Mouse (Mus musculus) heart, embryonic 15.5 days (tissue): ENCODE results near the gene D16Ertd472e. TPM values are rescaled to one million over a fixed set of nuclear protein-coding genes. Genes with fewer than 3 reads are reported as not detected.

Experiments used
- ATAC-seq: fragments of 200-750 bp; cut with Nextera tagmentation; replicated peaks from 2 replicates; pipeline ENCODE4 v1.8.0; 2017; ENCODE audit warnings: low read depth, moderate TSS enrichment; ENCODE audit not compliant: insufficient number of reproducible peaks, insufficient read depth, low FRiP score
- H3K27ac ChIP-seq: fragments of 300-500 bp; sonication (generic); 2 replicates; pipeline ENCODE4 v1.5.1; 2015; ENCODE audit warnings: mild to moderate bottlenecking, inconsistent platforms
- H3K27me3 ChIP-seq: fragments of 300-500 bp; sonication (generic); 2 replicates; pipeline ENCODE4 v1.6.1; 2015; ENCODE audit warnings: inconsistent platforms
- H3K36me3 ChIP-seq: fragments of 300-500 bp; sonication (generic); 2 replicates; pipeline ENCODE4 v1.6.1; 2015; ENCODE audit warnings: mild to moderate bottlenecking, inconsistent platforms
- H3K4me1 ChIP-seq: fragments of 300-500 bp; sonication (generic); replicated peaks from 2 replicates; pipeline ENCODE4 v1.6.1; 2015; ENCODE audit warnings: inconsistent platforms
- H3K4me2 ChIP-seq: fragments of 300-500 bp; sonication (generic); 2 replicates; pipeline ENCODE4 v1.6.1; 2015; ENCODE audit warnings: inconsistent platforms, mild to moderate bottlenecking, moderate library complexity
- H3K4me3 ChIP-seq: fragments of 300-500 bp; sonication (generic); 2 replicates; pipeline ENCODE4 v1.5.1; 2015; ENCODE audit warnings: mild to moderate bottlenecking, inconsistent platforms
- H3K9ac ChIP-seq: fragments of 300-500 bp; sonication (generic); 2 replicates; pipeline ENCODE4 v1.6.1; 2015; ENCODE audit warnings: mild to moderate bottlenecking, inconsistent platforms
- H3K9me3 ChIP-seq: fragments of 300-500 bp; sonication (generic); replicated peaks from 2 replicates; pipeline ENCODE4 v1.6.1; 2016; ENCODE audit warnings: inconsistent platforms
- WGBS: fragments of 180-500 bp; shearing (Covaris S2); methylation state at CpG from one replicate; pipeline ENCODE4 v1.1.7; 2015; ENCODE audit warnings: mixed read lengths; 5-methylcytosine and 5-hydroxymethylcytosine counted together
- polyA plus RNA-seq: library from polyadenylated mRNA; unstranded; fragments of >200 nt; fragmentation: Nextera tagmentation; extraction: Ambion mirVana; gene quantifications from 2 replicates; pipeline ENCODE4 v1.2.1, GENCODE M21; 2015

Gene D16Ertd472e
- polyA plus RNA-seq = 7.1 and 9.5 TPM in 2 replicates

GRCm38 (mm10) chr16:78576478-78577084, at the start of gene D16Ertd472e:
D16Ertd472e (minus strand) TSS chr16:78576708.
- WGBS = under 1% methylated on average over 56 of the region's 70 CpGs
- Histone ChIP-seq H3K36me3 (no peaks in the 10 kb centered on the region), H3K4me3 (peak within 1 kb of the TSS; percentile 77), H3K4me2 (peak within 1 kb of the TSS; percentile 87), H3K27me3 (no peaks in the 10 kb centered on the region), H3K27ac (peak within 1 kb of the TSS; percentile 84), H3K4me1 (peaks cover 10% of the 10 kb centered on the region), H3K9ac (peak within 1 kb of the TSS; percentile 78), H3K9me3 (no peaks in the 10 kb centered on the region)
- peak; percentile 97 for ATAC-seq

GRCm38 (mm10) chr16:78622755-78623154, 46.2 kb upstream of the D16Ertd472e start:
- H3K36me3 ChIP-seq = no peaks in the 10 kb centered on the region
- H3K9ac ChIP-seq = no peak overlapping the region
- H3K27ac ChIP-seq = no peak overlapping the region
- no peak overlapping the region for H3K4me2 ChIP-seq
- WGBS = 30% methylated on average over 5 of the region's 5 CpGs
- H3K4me1 ChIP-seq = no peaks in the 10 kb centered on the region; the same call in 1 of the 2 replicates
- H3K4me3 ChIP-seq = no peak overlapping the region
- no peak for ATAC-seq
- H3K9me3 ChIP-seq = no peaks in the 10 kb centered on the region
- no peaks in the 10 kb centered on the region for H3K27me3 ChIP-seq

DNA sequence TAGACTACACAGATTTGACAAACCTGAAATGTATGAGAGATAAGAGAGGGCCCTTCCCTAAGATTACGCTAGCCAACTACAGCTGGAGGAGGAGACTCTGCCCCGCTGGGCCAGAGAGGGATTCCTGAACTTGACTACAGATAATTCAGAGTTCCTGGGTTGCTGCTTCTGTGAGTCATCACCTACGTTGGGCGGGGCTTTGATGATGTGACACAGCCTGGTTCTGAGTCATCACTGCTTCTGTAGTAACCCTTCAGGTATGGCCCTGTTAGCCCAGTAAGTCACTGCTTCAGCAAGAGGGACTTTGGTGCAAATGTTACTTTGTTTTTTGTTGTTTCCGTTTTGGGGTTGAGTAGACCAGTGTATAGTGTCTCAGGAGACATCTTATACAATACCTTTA, 42.9 kb upstream of the D16Ertd472e start:
- no peak overlapping the region for H3K4me2 ChIP-seq
- no peak for ATAC-seq
- H3K27me3 ChIP-seq = no peaks in the 10 kb centered on the region
- no peak overlapping the region for H3K4me3 ChIP-seq
- no peaks in the 10 kb centered on the region for H3K36me3 ChIP-seq
- H3K4me1 ChIP-seq = no peaks in the 10 kb centered on the region; the same call in 1 of the 2 replicates
- H3K27ac ChIP-seq = no peak overlapping the region
- no peaks in the 10 kb centered on the region for H3K9me3 ChIP-seq
- WGBS = 47% methylated on average over 5 of the region's 5 CpGs
- no peak overlapping the region for H3K9ac ChIP-seq

DNA sequence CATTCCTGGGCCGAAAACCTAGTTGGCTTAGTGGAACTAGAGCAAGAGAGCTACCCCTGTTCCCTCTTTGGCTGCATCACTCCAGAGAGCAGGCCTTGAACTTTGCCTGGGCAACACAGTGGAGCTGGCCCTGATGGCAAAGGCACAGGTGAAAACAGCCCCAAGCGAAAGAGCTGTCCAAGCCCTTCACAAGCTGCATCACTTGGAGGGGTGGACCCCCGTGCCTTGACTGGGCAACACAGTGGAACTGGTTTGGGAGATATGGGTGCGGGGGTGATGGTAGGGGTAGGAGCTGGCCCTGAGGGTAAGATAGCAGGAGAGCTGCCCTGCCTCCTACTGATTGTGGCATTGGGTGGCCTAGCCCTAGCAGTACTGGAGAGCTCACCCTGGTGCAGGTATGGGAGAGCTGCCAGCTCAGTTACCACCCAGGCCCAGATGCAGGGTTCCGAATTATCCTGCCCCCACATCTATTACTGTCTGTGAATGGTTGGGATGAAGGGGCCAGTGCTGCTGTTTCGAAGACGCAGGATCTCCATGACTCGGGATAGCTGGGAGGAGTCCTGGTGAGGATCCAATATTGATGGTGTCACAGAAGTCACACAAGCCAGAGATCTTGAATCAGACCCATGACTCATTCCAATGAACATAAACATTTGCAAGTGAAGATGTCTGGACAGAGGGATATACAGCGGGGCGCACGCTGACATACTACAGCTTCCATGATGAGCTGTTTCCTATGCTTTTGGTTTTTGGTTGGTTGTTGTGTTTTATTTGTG, 41.4 kb upstream of the D16Ertd472e start:
- WGBS = 90% methylated on average over 11 of the region's 11 CpGs
- no peak for ATAC-seq
- Histone ChIP-seq H3K4me2 (no peak overlapping the region), H3K36me3 (no peaks in the 10 kb centered on the region), H3K27ac (no peak overlapping the region), H3K4me3 (no peak overlapping the region), H3K9me3 (no peaks in the 10 kb centered on the region), H3K9ac (no peak overlapping the region), H3K4me1 (no peaks in the 10 kb centered on the region; the same call in 1 of the 2 replicates), H3K27me3 (no peaks in the 10 kb centered on the region)

DNA sequence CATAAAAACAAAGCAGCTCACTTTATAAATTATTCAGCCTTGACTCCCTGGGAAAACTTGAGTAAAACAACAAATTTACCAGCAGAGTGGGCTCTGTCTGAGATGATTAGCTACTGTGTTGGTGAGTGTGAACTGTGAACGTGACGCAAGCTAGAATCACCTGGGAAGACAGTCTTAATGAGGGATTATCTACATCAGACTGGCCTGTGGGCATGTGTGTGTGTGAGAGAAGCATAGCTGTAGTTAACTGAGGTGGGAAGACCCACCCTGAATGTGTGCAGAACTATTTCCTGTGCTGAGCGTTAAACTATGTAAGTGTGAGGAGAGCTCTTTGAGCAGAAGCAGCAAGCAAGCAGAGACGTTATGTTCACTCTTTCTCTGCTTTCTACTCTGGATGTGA, 29.7 kb upstream of the D16Ertd472e start:
- no peaks in the 10 kb centered on the region for H3K36me3 ChIP-seq
- no peak overlapping the region for H3K4me3 ChIP-seq
- no peaks in the 10 kb centered on the region; the same call in 1 of the 2 replicates for H3K9me3 ChIP-seq
- H3K9ac ChIP-seq = no peak overlapping the region
- WGBS = 51% methylated on average over 4 of the region's 4 CpGs
- no peak overlapping the region for H3K4me2 ChIP-seq
- no peaks in the 10 kb centered on the region for H3K4me1 ChIP-seq
- no peaks in the 10 kb centered on the region for H3K27me3 ChIP-seq
- ATAC-seq = no peak
- no peak overlapping the region for H3K27ac ChIP-seq

DNA sequence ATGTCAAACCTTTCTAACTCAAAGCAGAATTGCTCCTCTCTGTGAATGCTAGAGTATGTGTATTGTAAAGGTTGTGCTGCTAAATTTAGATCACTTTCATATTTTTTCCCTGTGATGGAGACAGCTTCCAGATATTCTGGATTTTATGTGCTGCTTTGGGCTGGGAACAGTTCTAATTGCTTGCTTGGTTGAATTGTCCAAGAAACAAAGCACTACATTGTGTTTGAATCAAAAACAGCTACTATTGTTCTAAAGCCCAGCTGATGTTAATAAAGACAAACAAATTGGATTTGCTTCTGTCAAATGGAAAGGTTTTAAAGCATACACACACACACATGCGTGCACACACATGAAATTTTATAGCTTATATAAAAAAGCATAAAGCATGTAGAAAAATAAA, 22.4 kb upstream of the D16Ertd472e start:
- Histone ChIP-seq H3K4me2 (no peak overlapping the region), H3K4me1 (no peaks in the 10 kb centered on the region), H3K36me3 (no peaks in the 10 kb centered on the region), H3K9me3 (no peaks in the 10 kb centered on the region; the same call in 1 of the 2 replicates), H3K27ac (no peak overlapping the region), H3K27me3 (no peaks in the 10 kb centered on the region), H3K9ac (no peak overlapping the region), H3K4me3 (no peak overlapping the region)
- no peak for ATAC-seq
- WGBS = 87% methylated on average over 1 of the region's 1 CpGs

- Histone ChIP-seq H3K4me2 (no peak overlapping the region), H3K4me3 (no peak overlapping the region), H3K36me3 (no peaks in the 10 kb centered on the region), H3K27ac (no peak overlapping the region), H3K27me3 (no peaks in the 10 kb centered on the region), H3K9me3 (no peaks in the 10 kb centered on the region), H3K9ac (no peak overlapping the region), H3K4me1 (no peaks in the 10 kb centered on the region)
- 55% methylated on average over 2 of the region's 2 CpGs for whole genome bisulfite sequencing
- no peak for ATAC-seq
Measured at GRCm38 (mm10) chr16:78596381-78596780, 19.9 kb upstream of the D16Ertd472e start.

- H3K9ac ChIP-seq = no peak overlapping the region
- H3K4me2 ChIP-seq = no peak overlapping the region
Measured at GRCm38 (mm10) chr16:78595821-78596220, 19.3 kb upstream of the D16Ertd472e start.

GRCm38 (mm10) chr16:78594154-78594553, 17.6 kb upstream of the D16Ertd472e start:
- H3K27ac ChIP-seq = no peak overlapping the region
- no peaks in the 10 kb centered on the region for H3K27me3 ChIP-seq
- no peak overlapping the region for H3K9ac ChIP-seq
- H3K4me1 ChIP-seq = no peaks in the 10 kb centered on the region
- H3K4me3 ChIP-seq = no peak overlapping the region
- H3K4me2 ChIP-seq = no peak overlapping the region
- H3K36me3 ChIP-seq = no peaks in the 10 kb centered on the region
- no peaks in the 10 kb centered on the region for H3K9me3 ChIP-seq
- 53% methylated on average over 3 of the region's 3 CpGs for WGBS
- ATAC-seq = no peak

More at GRCm38 (mm10) chr16:78595821-78596220, 19.3 kb upstream of the D16Ertd472e start:
- Histone ChIP-seq H3K9me3 (no peaks in the 10 kb centered on the region), H3K27ac (no peak overlapping the region), H3K36me3 (no peaks in the 10 kb centered on the region), H3K4me1 (no peaks in the 10 kb centered on the region), H3K4me3 (no peak overlapping the region), H3K27me3 (no peaks in the 10 kb centered on the region)
- 84% methylated on average over 7 of the region's 7 CpGs for WGBS
- ATAC-seq = no peak

GRCm38 (mm10) chr16:78591130-78591529, 14.6 kb upstream of the D16Ertd472e start:
- WGBS = 69% methylated on average over 6 of the region's 6 CpGs
- Histone ChIP-seq H3K36me3 (no peaks in the 10 kb centered on the region), H3K27ac (no peak overlapping the region), H3K4me1 (no peaks in the 10 kb centered on the region), H3K4me3 (no peak overlapping the region), H3K4me2 (no peak overlapping the region), H3K9me3 (no peaks in the 10 kb centered on the region), H3K27me3 (no peaks in the 10 kb centered on the region), H3K9ac (no peak overlapping the region)
- ATAC-seq = no peak

GRCm38 (mm10) chr16:78588821-78589220, 12.3 kb upstream of the D16Ertd472e start:
- Histone ChIP-seq H3K27me3 (no peaks in the 10 kb centered on the region), H3K9ac (no peak overlapping the region), H3K27ac (no peak overlapping the region), H3K4me1 (no peaks in the 10 kb centered on the region), H3K4me2 (no peak overlapping the region), H3K4me3 (no peak overlapping the region), H3K36me3 (no peaks in the 10 kb centered on the region), H3K9me3 (no peaks in the 10 kb centered on the region)
- WGBS = 74% methylated on average over 2 of the region's 2 CpGs
- ATAC-seq = no peak
